Mouse (Mus musculus): ENCODE data around the gene Cc2d2a. TPM values are rescaled to one million over a fixed set of nuclear protein-coding genes. Genes with fewer than 3 reads are reported as not detected.

Cc2d2a gene
- 1.6 TPM in 2 replicates for polyA plus RNA-seq (2015; fragmentation: Nextera tagmentation; extraction: Ambion mirVana)

DNA sequence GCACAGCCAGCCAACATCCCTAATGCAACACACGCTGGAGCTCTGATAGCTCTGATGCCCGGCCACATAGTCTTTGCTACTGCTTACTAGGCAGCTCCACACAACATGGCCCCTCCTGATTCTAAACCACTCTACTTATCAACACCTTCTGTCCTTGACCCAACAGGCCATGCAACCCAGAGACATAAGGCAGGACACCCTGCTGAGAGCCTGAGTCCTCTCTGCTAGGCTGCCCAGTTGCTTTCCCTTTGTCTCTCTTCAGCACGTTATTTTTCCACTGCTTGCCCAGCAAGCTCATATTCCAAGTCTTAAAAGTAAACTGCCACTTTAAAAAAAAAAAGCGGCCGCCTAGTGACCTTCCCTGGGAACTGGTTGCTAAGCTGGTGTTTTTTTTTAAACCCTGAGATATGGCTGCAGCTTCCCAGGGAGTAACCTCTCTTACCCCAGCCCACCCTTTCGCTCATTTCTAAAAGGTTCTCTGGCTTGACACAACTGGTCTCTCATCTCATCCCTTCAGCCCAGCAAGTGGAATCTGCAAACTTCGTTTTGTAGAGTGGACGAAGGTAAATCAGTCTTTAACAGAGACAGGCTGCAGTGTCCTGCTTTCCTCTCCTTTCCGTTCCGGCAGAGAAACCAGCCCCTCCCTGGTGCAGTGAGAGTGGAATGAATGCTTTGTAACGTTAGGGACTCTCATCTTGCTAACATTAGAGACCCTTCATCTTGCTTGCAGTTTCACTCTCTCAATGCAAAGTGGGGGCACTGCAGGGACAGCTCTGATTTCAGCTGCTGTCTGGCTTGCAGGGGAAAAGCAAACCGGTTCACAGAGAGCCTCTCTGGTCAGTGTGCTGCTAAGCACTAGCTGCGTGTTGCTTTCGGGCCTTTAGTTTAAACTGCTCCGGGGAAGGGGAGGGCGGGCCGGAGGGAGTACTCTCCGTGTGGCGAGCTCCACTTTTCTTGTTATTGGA is at the start of gene Cc2d2a:
TSS of gene Cc2d2a (plus strand) at position 350 of the 965 bp plus-strand sequence.
- H3K27ac ChIP-seq, result peak within 1 kb of the TSS; percentile 63
- WGBS (ENCODE audit: insufficient replicate concordance), result 14% methylated on average over 19 of the region's 19 CpGs
- no peak within 1 kb of the TSS; the same call in 1 of the 2 replicates for H3K9ac ChIP-seq
- no peaks in the 10 kb centered on the region for H3K36me3 ChIP-seq
- ATAC-seq (ENCODE audit: low read depth), result peak; percentile 45; the same call in 1 of the 2 replicates
- H3K4me3 ChIP-seq (replicated peaks), result peak within 1 kb of the TSS; percentile 46
- H3K27me3 ChIP-seq, result no peaks in the 10 kb centered on the region
- DNase-seq, result no peak
- H3K9me3 ChIP-seq (replicated peaks), result no peaks in the 10 kb centered on the region
- 0 out of 2 replicates have a peak, but pooled peaks cover 3% of the 10 kb centered on the region for H3K4me1 ChIP-seq (replicated peaks)
- H3K4me2 ChIP-seq, result peak within 1 kb of the TSS; percentile 48

GRCm38 (mm10) chr5:43621575-43622299 is 40.4 kb upstream of the Cc2d2a start:
- H3K4me3 ChIP-seq (replicated peaks), result no peak overlapping the region
- H3K36me3 ChIP-seq, result no peaks in the 10 kb centered on the region
- H3K9me3 ChIP-seq (replicated peaks), result no peaks in the 10 kb centered on the region
- H3K4me2 ChIP-seq, result no peak overlapping the region
- H3K27me3 ChIP-seq, result no peaks in the 10 kb centered on the region
- DNase-seq (no peak), ATAC-seq (ENCODE audit: low read depth) (no peak)
- H3K4me1 ChIP-seq (replicated peaks), result no peaks in the 10 kb centered on the region
- no peak overlapping the region for H3K9ac ChIP-seq
- whole genome bisulfite sequencing (ENCODE audit: insufficient replicate concordance), result 57% methylated on average over 7 of the region's 7 CpGs
- no peak overlapping the region for H3K27ac ChIP-seq

- Histone ChIP-seq H3K9me3 (replicated peaks) (no peaks in the 10 kb centered on the region), H3K9ac (no peak overlapping the region), H3K4me2 (no peak overlapping the region), H3K27ac (no peak overlapping the region), H3K27me3 (no peaks in the 10 kb centered on the region), H3K36me3 (no peaks in the 10 kb centered on the region), H3K4me3 (replicated peaks) (no peak overlapping the region), H3K4me1 (replicated peaks) (no peaks in the 10 kb centered on the region)
- ATAC-seq (ENCODE audit: low read depth), result no peak
- no peak for DNase-seq
- 60% methylated on average over 4 of the region's 4 CpGs for WGBS (ENCODE audit: insufficient replicate concordance)
These were observed 36.7 kb upstream of the Cc2d2a start for GRCm38 (mm10) chr5:43625407-43625806.

DNA sequence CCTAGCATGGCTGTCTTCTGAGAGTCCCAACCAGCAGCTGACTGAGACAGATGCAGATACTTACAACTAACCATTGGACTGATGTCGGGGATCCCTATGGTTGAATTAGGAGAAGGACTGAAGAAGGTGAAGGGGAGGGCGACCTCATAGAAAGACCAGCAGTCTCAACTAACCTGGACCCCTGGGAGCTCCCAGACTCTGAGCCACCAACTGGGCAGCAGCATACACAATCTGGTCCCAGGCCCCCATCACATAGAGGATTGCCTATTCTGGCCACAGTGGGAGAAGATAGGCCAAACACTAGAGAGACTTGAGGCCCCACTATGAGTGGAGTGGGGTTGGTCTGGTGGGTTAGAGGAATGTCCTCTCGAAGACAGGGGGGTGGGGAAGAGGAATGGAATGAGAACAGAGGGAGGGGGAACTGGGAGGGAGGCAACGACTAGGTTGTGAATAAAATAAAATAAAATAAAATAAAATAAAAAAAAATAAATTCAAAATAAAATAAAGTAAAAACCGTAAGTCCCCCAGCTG is 28.0 kb upstream of the Cc2d2a start:
- DNase-seq (no peak), ATAC-seq (ENCODE audit: low read depth) (no peak)
- Histone ChIP-seq H3K27ac (no peak overlapping the region), H3K9ac (no peak overlapping the region), H3K4me3 (replicated peaks) (no peak overlapping the region), H3K4me2 (no peak overlapping the region), H3K36me3 (no peaks in the 10 kb centered on the region), H3K9me3 (replicated peaks) (no peaks in the 10 kb centered on the region), H3K4me1 (replicated peaks) (no peaks in the 10 kb centered on the region), H3K27me3 (no peaks in the 10 kb centered on the region)
- WGBS (ENCODE audit: insufficient replicate concordance), result 63% methylated on average over 5 of the region's 5 CpGs

GRCm38 (mm10) chr5:43634602-43635081 is 27.5 kb upstream of the Cc2d2a start:
- H3K4me3 ChIP-seq (replicated peaks), result no peak overlapping the region
- H3K4me2 ChIP-seq, result no peak overlapping the region
- H3K27ac ChIP-seq, result no peak overlapping the region
- no peaks in the 10 kb centered on the region for H3K36me3 ChIP-seq
- no peaks in the 10 kb centered on the region for H3K4me1 ChIP-seq (replicated peaks)
- ATAC-seq (ENCODE audit: low read depth) (no peak), DNase-seq (no peak)
- H3K27me3 ChIP-seq, result no peaks in the 10 kb centered on the region
- no peaks in the 10 kb centered on the region for H3K9me3 ChIP-seq (replicated peaks)
- WGBS (ENCODE audit: insufficient replicate concordance), result 27% methylated on average over 9 of the region's 9 CpGs
- no peak overlapping the region for H3K9ac ChIP-seq

DNA sequence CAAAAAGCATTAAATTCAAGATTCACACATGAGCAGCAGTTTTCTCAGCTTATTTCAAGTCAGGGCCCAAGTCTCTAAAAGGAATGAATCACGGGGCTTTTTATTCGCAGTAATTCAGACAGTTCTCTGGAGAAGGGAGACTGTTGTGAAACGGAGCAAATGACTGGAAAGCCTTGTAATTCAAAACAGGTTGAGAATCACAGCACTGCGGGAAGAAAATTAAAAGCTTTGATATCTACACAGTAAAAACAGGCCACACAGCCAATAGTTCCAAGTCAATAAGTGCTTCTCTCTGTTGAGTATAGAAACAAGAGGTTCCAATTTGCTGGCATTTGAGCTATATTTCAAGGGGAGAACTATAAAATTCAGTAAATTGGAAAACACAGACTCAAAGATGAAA is 17.1 kb upstream of the Cc2d2a start:
- no peaks in the 10 kb centered on the region for H3K36me3 ChIP-seq
- no peak overlapping the region for H3K4me3 ChIP-seq (replicated peaks)
- 66% methylated on average over 4 of the region's 4 CpGs for WGBS (ENCODE audit: insufficient replicate concordance)
- DNase-seq (no peak), ATAC-seq (ENCODE audit: low read depth) (no peak)
- H3K4me1 ChIP-seq (replicated peaks), result no peaks in the 10 kb centered on the region
- H3K9ac ChIP-seq, result no peak overlapping the region
- no peaks in the 10 kb centered on the region for H3K27me3 ChIP-seq
- no peak overlapping the region for H3K4me2 ChIP-seq
- H3K27ac ChIP-seq, result no peak overlapping the region
- no peaks in the 10 kb centered on the region for H3K9me3 ChIP-seq (replicated peaks)

- no peaks in the 10 kb centered on the region for H3K36me3 ChIP-seq
- H3K27ac ChIP-seq, result no peak overlapping the region
- H3K27me3 ChIP-seq, result no peaks in the 10 kb centered on the region
- no peak overlapping the region for H3K4me3 ChIP-seq (replicated peaks)
- WGBS (ENCODE audit: insufficient replicate concordance), result 61% methylated on average over 12 of the region's 12 CpGs
- no peak overlapping the region for H3K4me2 ChIP-seq
- no peaks in the 10 kb centered on the region for H3K4me1 ChIP-seq (replicated peaks)
- H3K9me3 ChIP-seq (replicated peaks), result no peaks in the 10 kb centered on the region
- H3K9ac ChIP-seq, result no peak overlapping the region
- DNase-seq (no peak), ATAC-seq (ENCODE audit: low read depth) (no peak)
These were observed 14.9 kb upstream of the Cc2d2a start for GRCm38 (mm10) chr5:43647098-43647774.

GRCm38 (mm10) chr5:43661498-43661897 is 648 bp upstream of the Cc2d2a start:
- Histone ChIP-seq H3K4me2 (no peak overlapping the region), H3K27ac (no peak overlapping the region)
- DNase-seq, result no peak

GRCm38 (mm10) chr5:43663531-43663930 is 1.4 kb downstream of the Cc2d2a start:
- Histone ChIP-seq H3K4me3 (replicated peaks) (no peak overlapping the region), H3K9me3 (replicated peaks) (no peaks in the 10 kb centered on the region), H3K27me3 (no peaks in the 10 kb centered on the region), H3K27ac (no peak overlapping the region), H3K9ac (no peak overlapping the region), H3K4me2 (peak overlapping the region; percentile 13; the same call in 1 of the 2 replicates), H3K4me1 (replicated peaks) (0 out of 2 replicates have a peak, but pooled peaks cover 3% of the 10 kb centered on the region), H3K36me3 (no peaks in the 10 kb centered on the region)
- DNase-seq (no peak), ATAC-seq (ENCODE audit: low read depth) (no peak)
- WGBS (ENCODE audit: insufficient replicate concordance), result 54% methylated on average over 6 of the region's 6 CpGs

More at GRCm38 (mm10) chr5:43661498-43661897, 648 bp upstream of the Cc2d2a start:
- 0 out of 2 replicates have a peak, but pooled peaks cover 3% of the 10 kb centered on the region for H3K4me1 ChIP-seq (replicated peaks)
- H3K36me3 ChIP-seq, result no peaks in the 10 kb centered on the region
- no peaks in the 10 kb centered on the region for H3K27me3 ChIP-seq
- H3K4me3 ChIP-seq (replicated peaks), result no peak overlapping the region
- WGBS (ENCODE audit: insufficient replicate concordance), result 79% methylated on average over 3 of the region's 3 CpGs
- no peaks in the 10 kb centered on the region for H3K9me3 ChIP-seq (replicated peaks)
- H3K9ac ChIP-seq, result no peak overlapping the region
- ATAC-seq (ENCODE audit: low read depth), result no peak

DNA sequence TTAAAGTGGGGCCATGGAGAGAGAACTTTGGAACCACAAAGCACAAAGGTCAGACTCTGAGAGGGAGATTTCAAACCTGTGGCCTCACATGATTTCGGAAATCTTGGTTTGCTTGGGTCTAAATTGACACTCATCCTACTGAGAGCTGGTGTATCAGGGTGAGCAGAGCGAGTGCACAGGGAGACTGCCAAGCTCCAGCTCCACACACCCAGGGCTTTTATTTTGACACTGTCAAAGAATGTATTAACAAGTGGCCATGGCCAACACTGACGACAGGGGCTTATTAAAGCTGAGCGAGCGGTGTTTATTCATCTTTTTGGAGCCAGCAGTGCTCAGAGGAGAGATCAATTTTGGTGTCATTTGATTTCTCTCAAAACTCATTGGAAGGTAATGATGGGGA is 3.0 kb downstream of the Cc2d2a start:
- 0 out of 2 replicates have a peak, but pooled peaks cover 3% of the 10 kb centered on the region for H3K4me1 ChIP-seq (replicated peaks)
- ATAC-seq (ENCODE audit: low read depth) (no peak), DNase-seq (no peak)
- no peaks in the 10 kb centered on the region for H3K9me3 ChIP-seq (replicated peaks)
- H3K27me3 ChIP-seq, result no peaks in the 10 kb centered on the region
- H3K36me3 ChIP-seq, result no peaks in the 10 kb centered on the region
- H3K4me2 ChIP-seq, result no peak overlapping the region
- 46% methylated on average over 5 of the region's 5 CpGs for WGBS (ENCODE audit: insufficient replicate concordance)
- no peak overlapping the region for H3K4me3 ChIP-seq (replicated peaks)
- H3K9ac ChIP-seq, result no peak overlapping the region
- H3K27ac ChIP-seq, result no peak overlapping the region
